Mouse (Mus musculus) left cerebral cortex, postnatal 36 days (tissue): Measurements from ENCODE around the gene Macc1. TPM values are rescaled to one million over a fixed set of nuclear protein-coding genes. Genes with fewer than 3 reads are reported as not detected.
A peak's percentile ranks its signal among the peaks of the same experiment; 100 is the strongest.
"Not testable (repeated sequence)": the region's sequence is repeated elsewhere in the genome, so short reads cannot be mapped to it uniquely, and the experiment has no call there.

Experiments
- DNase-seq, 2 experiments: peaks; one replicate each; pipeline ENCODE4 v3.0.0; 2021 to 2022; ENCODE audit warnings: low spot score in 2 of 2, mixed read lengths in 1 of 2
- intact Hi-C: fragments of 180-260 bp; cut with DNase I; formaldehyde crosslinking; loops from one replicate; pipeline ENCODE4 v1.15.1; 2025
- total RNA-seq, 2 experiments: library from RNA; stranded (reverse); gene quantifications; 2 replicates each; pipeline ENCODE4 v1.2.3; 2021

Gene Macc1
- total RNA-seq: under 1 TPM; 0.09 to 0.10 TPM

GRCm38 (mm10) chr12:119313970-119314369 is at the start of gene Macc1:
Gene Macc1, plus strand, starts transcription at chr12:119314270.
- intact Hi-C loops: no loop called here

DNA sequence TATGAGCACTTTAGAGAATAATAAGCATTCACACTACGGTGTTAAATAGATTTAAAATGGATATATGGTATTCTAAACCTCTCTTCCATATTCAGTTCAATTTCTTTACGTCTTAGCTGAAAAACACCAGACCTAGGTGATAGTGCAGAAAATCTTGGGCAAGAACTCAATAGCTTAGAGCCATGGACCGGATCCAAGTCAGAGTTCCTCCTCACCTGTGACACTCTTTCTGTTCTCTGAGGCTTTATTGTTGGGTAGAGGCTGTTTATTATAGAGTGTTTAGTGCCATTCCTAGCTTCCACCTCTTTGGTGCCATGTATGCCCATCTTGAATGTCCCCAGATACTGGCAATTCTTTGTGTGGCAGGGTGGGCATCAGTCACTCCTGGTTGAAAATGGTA is 49.6 kb upstream of the Macc1 start:
- intact Hi-C loops: no loop called here
- no peak for DNase-seq

More at GRCm38 (mm10) chr12:119313970-119314369, at the start of gene Macc1:
- no peak for DNase-seq

- no peak for DNase-seq
- intact Hi-C loops: no loop called here
Measured at GRCm38 (mm10) chr12:119268723-119269122, 45.3 kb upstream of the Macc1 start.

DNA sequence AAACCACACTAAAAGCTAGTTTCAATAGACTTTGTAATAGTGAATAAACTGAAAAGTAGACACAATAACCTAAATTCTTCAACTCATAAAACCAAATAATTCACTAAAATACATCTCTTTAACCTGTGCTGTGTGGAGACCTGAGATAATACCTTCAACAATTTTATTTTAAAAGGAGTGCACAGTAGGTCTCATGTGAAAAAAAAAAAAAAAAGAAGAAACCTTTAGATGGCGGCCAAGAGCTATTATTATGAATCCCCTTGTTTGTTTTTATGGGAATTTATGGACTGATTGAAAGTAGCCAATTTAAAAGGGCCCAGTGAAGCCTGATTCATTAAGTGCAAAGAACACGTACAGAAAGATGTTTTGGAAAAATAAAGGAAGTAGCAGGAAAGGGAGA is 44.0 kb upstream of the Macc1 start:
- DNase-seq: no peak
- intact Hi-C loops: no loop called here

- no peak for DNase-seq
- intact Hi-C loops: no loop called here
Measured at GRCm38 (mm10) chr12:119271964-119272363, 42.1 kb upstream of the Macc1 start.

DNA sequence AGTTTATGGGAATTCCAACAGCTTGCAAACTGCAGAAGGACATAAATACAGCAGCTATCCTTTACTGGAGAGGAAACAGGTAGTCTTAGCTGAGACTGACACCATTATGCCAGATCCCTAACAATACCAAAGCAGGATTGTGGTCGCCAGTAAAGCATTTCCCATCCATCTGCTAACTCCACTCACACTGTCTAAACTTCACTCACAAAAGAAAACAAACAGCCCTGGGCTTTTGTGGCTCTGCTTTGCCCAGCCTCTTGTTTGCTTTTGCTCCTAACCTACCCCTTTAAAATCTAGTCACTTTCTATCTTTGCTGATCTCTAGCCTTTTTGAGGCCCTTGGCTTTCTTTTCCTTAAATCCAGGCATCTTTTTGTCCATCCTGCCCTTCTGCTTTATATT is 40.5 kb upstream of the Macc1 start:
- intact Hi-C loops: no loop called here
- no peak for DNase-seq

- no peak for DNase-seq
Measured at GRCm38 (mm10) chr12:119276282-119276681, 37.8 kb upstream of the Macc1 start.

DNA sequence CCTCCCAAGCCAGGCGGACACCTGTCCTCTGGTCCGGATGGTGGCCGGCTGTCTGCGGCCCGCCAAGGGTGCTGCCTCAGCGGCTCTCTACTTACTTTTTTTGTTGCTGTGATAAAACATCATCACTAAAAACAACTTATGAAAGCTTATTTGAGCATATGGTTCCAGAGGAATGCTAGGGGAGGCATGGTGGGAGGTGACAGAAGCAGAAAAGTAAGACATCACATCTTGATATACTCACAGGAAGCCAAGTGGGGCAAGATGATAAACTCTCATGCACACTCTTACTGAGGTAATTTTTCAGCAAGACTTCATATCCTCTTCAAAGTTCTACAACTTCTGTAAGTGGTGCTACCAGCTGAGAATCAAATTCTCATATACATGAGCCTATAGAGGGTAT is 22.5 kb upstream of the Macc1 start:
- DNase-seq: no peak

More at GRCm38 (mm10) chr12:119276282-119276681, 37.8 kb upstream of the Macc1 start:
- intact Hi-C loops: no loop called here

DNA sequence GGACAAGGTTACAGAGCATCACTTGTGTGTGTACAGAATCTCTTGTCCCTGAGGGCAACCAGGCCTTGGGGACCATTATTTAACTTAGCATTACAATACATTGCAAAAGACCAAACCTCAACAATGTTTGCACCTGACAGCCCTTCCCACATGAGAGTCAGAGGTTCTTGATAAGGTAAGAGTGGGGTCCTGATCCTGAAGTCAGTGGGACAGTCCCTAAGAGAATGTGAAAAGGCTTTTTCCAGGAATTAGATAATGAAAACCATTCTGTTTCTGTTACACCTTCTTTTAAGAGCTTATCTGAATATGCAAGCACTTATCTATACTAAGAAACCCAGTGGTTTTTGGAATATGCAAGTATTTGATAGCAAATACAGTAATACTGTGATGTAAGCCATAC is 10.5 kb upstream of the Macc1 start:
- intact Hi-C loops: no loop called here
- no peak for DNase-seq

More for the DNA sequence above, 22.5 kb upstream of the Macc1 start:
- intact Hi-C loops: no loop called here

- DNase-seq: no peak
- intact Hi-C loops: no loop called here
Measured at GRCm38 (mm10) chr12:119313014-119313763, 881 bp upstream of the Macc1 start.

DNA sequence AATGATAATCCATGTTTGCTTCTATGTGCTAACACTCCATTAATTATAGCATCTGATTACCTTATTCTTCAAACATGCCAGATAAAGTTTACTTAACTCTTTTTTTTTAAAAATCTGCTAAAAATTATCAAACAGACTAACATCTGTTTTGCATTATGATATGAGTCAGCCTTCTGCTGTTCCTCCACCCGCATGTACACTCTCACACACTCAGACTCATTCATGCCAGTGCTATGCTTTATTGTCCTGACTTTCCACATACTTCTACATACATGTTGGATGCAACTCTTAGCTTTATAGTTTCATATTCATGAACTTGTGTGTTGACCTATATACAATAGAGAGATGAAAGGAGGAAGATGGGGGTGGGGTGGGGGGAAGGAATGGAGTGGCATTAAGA is 4.7 kb downstream of the Macc1 start:
- intact Hi-C loops: no loop called here
- DNase-seq: no peak

GRCm38 (mm10) chr12:119325400-119325799 is 11.3 kb downstream of the Macc1 start:
- intact Hi-C loops: loop anchor here (10.0 kb wide), 3 partner anchors 301 to 401 kb away; no protein-coding TSS in a partner anchor
- DNase-seq: no peak

DNA sequence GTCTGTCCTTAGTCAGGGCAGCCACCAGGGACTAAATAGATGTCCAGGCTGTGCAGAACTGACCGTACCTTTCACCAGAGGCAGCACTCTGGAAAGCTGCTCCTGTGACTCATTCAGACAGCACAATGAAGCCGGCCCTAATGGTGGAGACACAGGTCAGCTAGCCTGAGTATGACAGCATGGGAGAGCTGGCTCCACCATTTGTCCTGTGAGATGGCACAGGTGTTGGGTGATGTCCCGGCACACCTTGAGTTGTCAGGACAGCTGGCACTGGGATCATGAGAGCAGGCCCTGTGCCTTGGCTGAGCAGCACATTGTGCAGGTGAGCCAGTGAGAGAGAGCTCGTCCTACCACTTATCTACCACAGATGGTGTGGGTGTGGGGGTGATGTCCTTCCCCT is 16.6 kb downstream of the Macc1 start:
- intact Hi-C loops: no loop called here
- DNase-seq: no peak

DNA sequence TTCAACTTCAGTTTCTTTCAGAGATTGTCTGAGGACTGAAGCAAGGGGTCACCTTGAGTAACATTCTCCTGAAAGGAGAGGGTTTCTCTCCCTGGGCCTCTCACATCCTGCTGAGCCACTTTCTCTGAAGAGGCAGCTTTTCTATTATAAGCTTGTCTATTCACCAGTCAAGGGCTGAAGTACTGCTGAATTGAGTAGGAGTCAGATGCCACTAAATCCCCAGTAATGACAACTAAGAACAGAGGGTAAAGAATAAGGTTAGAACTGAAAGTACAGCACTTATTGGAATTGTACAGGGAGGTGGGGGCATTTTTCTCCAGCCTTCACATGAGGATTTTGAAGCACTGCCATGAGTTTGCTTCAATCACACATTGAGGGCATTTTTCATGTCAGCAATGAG is 19.3 kb downstream of the Macc1 start:
- DNase-seq: no peak
- intact Hi-C loops: no loop called here

GRCm38 (mm10) chr12:119352579-119352978 is 38.5 kb downstream of the Macc1 start:
- DNase-seq, intact Hi-C loops: not testable (repeated sequence)

DNA sequence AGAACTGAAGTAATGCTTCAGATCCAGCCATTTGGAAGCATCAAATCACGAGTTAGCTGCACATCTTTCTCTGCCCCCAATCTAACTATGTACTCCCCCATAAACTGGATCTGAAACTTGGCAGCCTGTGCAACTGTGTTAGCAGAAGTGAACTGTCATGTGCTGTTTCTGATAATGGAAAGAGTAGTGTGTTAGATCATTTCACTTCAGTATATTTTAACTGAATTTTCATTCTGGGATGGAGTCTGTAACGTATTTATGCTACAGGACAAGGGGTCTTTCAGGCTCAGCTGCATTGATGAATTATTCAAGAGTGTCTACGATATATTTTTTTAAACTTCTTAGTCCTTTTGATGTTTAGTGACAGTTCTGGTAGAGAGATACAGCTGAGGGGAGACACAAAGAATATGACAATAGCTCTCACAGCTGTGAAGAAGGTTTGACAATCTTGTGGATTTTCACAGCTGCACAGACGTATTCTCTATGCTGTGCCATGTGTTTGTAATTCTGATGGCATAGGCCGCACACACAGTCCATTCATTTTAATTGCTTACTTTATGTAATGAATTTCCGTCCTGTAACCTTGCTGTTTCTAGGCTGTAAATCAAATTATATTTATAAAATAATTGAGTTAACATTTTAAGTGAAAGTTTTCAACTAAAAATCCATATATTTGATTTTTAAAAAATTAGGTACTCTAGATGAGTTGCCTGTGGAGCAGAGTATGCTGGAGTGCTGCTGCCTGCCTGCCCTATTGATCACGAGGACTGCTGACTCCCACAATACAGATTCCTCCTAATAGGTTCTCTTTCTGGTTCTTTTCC is 43.6 kb downstream of the Macc1 start:
- DNase-seq: peak; percentile 8 to 11
- intact Hi-C loops: no loop called here

- no peak for DNase-seq
- intact Hi-C loops: no loop called here
Measured at GRCm38 (mm10) chr12:119358242-119358515, 44.1 kb downstream of the Macc1 start.

DNA sequence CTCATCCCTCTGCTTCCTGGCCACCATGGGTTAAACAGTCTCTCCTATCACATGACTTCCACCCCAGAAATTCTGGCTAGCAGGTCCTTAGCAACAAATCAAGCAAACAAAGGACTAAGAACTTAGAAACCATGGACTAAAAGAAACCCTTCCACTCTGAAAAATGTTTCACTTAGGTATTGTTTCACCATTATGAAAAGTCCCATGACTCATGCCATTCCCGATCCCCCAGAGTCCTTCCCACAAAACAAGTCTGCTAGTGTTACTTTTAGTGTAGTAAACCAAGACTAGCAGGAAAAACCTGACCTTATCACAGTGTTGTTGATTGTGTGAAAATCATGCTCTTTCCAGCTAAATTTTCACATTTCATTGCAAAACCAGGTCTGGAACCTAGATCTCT is 51.0 kb downstream of the Macc1 start:
- DNase-seq: no peak
- intact Hi-C loops: no loop called here

- intact Hi-C loops: no loop called here
- DNase-seq: no peak
Measured at GRCm38 (mm10) chr12:119369832-119370231, 55.8 kb downstream of the Macc1 start.

DNA sequence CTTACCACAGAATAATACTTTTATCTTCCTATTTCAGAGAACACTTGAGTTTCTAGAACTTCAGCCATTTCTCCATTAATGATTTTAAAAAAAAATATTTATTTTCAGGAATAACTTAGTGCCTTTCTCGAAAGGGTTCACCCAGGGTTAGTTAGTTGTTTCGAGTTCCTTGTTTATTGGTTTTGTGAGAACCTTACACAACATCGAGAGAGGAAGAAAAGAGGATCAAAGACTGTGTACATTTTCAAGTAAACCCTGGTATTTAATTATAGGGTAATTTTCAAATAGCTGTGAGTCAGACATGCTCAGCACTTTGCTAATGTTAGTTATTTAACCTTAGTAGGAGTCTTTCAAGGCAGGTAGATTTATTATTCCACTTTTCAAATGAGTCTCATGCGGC is 58.3 kb downstream of the Macc1 start:
- no peak for DNase-seq
- intact Hi-C loops: no loop called here

DNA sequence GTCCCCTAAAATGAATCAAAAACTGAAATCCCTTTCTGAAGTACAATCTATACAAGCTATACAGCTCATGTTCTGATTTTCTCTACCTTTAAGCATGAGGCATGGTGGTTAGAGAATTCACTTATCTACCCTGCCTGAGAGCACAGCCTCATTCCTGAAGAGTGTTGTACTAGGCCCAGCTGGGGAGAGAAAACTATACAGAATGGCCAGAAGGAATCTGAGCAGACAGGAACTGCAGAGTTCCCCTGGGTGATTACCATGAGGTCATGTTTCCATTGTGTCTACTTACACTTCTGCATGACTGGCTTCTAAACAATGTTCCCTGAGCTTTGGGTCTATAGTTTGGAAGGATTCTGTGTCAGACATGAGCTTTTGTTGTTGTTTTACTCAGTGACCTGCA is 62.8 kb downstream of the Macc1 start:
- intact Hi-C loops: no loop called here

More for the DNA sequence above, 62.8 kb downstream of the Macc1 start:
- DNase-seq: no peak
